Mouse (Mus musculus): ENCODE results near the gene Cetn4. TPM values are rescaled to one million over a fixed set of nuclear protein-coding genes. Genes with fewer than 3 reads are reported as not detected.

The Cetn4 gene
- 1 to 10 TPM; 1.7 to 1.8 TPM for total RNA-seq (2023)

DNA sequence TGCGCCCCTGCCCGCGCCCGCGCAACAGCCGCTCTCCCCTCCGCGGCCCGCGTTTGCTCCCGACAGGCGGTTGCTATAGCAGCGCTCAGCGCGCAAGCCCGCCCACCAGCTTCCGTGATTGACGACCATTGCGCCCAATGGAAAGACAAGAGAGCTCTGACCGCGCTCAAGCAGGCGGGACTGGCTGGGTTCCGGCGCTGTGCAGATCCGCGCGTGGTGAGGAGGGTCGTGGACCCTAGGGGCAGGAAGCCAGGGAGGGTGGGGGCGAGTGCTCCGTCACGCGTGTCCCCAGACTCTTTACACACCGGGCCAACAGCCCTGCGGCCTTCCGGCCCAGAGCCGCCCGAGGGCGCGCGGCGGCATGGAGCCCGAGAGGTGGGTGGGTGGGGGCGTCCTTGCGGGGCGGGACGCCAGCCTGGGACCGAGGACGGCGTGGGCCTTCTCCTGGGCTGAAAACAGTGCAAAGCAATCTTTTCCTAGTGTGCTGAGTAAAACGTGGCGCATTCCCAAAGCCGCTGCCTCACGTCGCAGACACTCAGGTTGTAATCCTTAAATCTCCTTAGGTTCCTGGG is at the start of gene Cetn4, which contains the start of gene Bbs12:
TSS of gene Cetn4 (minus strand) at position 339 of the 572 bp plus-strand sequence.
TSS of gene Bbs12 (plus strand) at position 185 of the 572 bp plus-strand sequence.

DNA sequence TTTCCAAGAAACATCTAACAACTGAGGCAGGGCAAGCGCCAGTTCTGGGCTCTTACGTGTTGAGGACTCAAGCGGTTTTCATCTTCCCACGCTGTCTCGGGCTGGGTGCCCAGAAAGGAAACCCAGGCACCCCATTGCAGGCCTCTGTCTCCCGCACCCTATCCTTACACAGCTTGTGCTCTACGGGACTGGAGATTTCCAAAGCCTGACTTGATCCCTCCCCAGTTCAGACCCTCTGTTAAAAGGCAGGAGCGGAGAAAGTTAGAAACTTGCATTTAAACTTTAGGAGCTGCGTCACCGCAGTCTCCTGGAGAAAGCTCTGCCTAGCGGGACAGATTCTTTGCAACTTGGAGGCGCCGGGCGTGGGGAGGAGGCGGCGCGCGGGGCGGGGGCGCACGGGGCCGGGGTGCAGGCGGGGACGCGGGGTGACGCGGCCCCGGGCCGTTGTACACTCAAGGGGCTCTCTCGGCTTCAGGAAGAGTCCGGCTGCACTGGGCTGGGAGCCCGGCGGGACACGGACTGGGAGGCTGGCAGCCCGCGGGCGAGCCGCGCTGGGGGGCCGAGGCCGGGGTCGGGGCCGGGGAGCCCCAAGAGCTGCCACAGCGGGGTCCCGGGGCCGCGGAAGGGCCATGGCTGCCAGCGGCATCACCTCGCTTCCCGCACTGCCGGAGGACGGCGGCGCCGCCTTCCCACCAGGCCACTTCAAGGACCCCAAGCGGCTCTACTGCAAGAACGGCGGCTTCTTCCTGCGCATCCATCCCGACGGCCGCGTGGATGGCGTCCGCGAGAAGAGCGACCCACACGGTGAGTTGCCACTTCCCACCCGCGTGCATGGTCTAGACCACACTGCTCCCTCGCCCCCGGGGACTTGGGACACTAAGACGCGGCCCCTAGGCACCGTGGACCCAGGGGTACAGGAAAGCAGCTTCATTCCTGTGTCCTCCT is 36.0 kb upstream of the Cetn4 start, which contains the start of gene Fgf2:
TSS of gene Fgf2 (plus strand) at position 126 of the 945 bp plus-strand sequence.

Other genes starting within 250 kb of the Cetn4 start
- gene Adad1, start 249.2 kb downstream of the Cetn4 start, total RNA-seq (2023): not detected
- gene Il2, start 186.7 kb downstream of the Cetn4 start, total RNA-seq (2023): not detected
- gene Il21, start 80.1 kb downstream of the Cetn4 start, total RNA-seq (2023): not detected
- 1 to 10 TPM; 1.0 to 1.3 TPM for gene Bbs12, start 154 bp downstream of the Cetn4 start, total RNA-seq (2023)
- not detected for gene Fgf2, start 35.6 kb upstream of the Cetn4 start, total RNA-seq (2023)
- gene Spata5, start 107.2 kb upstream of the Cetn4 start, total RNA-seq (2023): 10 to 100 TPM; 24.5 to 29.3 TPM
- 1 to 10 TPM; 4.8 to 6.2 TPM for gene Nudt6, start 107.5 kb upstream of the Cetn4 start, total RNA-seq (2023)

All from neutrophil, adult 83 days (primary cell).